Mouse (Mus musculus) cerebellum, postnatal 4 days (tissue): Measurements from ENCODE around the gene Ptpn22.

Experiments used
- DNase-seq, 2 experiments: peaks; one replicate each; pipeline ENCODE4 v3.0.0; 2022; ENCODE audit warnings: low spot score in 2 of 2, mixed read lengths in 1 of 2

Gene Ptpn22

DNA sequence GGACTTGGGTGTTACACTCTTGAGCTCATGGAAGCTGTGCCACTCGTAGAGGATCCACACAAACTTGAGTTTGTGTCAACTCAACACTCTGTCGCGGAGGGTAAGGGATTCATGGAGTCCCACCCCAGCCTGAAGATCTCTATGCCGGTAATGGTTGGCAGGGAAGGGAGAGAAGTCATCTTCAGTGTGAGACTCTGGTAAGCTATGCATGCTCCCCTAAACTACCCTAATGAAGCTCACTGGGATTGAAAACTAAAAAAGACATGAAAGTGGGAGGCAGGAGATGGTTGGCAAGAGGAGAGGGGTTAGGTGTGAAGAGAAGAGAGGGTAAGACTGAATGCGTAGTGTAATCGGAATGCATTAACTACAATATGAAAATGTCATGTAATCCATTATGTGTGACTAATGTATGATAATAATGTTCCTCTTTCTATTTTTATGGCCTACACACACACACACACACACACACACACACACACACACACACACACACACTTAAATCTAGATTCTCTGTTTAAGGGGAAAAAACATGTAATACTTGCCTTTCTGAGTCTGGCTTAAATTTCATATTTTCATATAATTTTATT is 1.5 kb upstream of the Ptpn22 start:
- no peak for DNase-seq

- no peak for DNase-seq
These were observed 326 bp downstream of the Ptpn22 start for GRCm38 (mm10) chr3:103859851-103860391.

DNA sequence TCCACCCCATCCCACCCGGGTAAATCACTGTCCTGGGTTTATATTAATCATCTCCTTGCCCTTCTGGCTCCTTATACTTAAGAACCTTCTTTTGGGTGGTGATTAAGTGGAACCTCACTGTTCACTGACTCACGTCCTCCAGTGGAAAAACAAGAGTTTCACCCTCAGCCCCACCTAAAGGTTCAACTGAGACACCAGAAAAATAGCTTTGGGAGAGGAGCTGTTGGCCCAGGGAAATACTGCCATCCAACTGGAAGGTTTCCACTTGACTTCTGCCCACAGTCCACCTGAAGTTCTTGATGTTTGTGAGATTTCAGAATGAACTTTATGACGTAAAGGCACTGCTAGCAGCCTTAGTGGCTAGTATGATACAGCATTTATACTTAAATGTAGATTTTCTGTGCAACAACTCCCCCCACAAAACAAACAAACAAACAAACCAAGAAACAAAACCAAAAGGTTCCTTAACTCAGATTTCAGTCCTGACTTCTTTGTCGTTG is 3.2 kb downstream of the Ptpn22 start:
- no peak for DNase-seq

GRCm38 (mm10) chr3:103864200-103864599 is 4.6 kb downstream of the Ptpn22 start:
- no peak for DNase-seq

- no peak for DNase-seq
These were observed 7.9 kb downstream of the Ptpn22 start for GRCm38 (mm10) chr3:103867424-103867971.

DNA sequence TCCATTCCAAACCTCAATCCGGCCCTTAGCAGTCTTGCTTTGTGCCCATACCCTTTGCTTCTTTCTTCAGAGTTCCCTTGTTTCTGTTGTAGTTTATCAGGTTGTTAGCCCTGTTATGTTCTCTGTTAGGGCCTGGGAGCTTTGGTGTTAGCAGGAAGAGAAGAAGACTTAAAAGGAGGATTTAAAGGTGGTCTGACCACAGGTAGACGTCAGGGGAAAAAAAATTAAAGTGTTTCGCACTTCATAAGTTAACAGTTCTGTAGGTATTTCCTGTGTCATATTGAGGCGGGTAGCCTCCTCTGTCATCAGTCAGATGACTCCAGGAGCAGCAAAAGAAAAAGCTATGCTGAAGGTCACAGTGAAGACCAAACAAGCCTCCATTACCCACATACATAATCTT is 8.4 kb downstream of the Ptpn22 start:
- no peak for DNase-seq

DNA sequence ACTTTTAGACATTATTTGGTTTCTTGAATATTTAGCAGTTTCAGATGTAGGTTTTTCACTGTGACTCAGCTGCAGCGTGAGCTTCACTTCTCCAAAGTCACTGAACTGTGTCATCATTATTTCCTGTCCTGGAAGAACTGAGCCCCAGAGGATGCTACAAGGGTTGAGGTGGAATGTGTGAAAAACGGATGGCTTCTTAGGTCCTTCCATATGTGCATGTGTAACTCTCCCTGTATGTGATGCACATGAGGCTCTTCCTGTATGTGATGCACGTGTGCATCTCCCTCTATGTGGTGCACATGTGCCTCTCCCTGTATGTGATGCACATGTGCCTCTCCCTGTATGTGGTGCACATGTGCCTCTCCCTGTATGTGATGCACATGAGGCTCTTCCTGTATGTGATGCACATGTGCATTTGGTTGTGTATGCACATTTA is 13.1 kb downstream of the Ptpn22 start:
- DNase-seq = no peak

DNA sequence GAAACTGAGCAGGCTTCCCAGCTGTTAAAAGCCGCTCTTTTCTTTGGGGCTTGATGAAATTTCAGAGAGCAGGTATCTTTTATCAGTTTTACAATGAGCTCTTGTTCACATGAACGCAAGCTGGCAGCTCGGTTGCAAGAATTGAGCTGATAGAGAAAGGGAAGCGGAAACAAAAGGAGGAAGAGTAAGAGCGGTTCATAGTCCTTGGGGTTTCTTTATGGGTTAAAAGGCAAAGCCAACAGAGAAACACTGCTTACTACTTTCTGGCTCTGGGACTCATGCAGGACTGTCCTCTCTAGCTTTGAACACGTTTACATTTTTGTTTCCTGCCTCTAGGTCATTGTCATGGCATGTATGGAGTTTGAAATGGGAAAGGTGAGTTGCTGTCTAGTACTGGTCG is 14.7 kb downstream of the Ptpn22 start:
- no peak for DNase-seq

- no peak for DNase-seq
These were observed 26.4 kb downstream of the Ptpn22 start for GRCm38 (mm10) chr3:103885946-103886345.

DNA sequence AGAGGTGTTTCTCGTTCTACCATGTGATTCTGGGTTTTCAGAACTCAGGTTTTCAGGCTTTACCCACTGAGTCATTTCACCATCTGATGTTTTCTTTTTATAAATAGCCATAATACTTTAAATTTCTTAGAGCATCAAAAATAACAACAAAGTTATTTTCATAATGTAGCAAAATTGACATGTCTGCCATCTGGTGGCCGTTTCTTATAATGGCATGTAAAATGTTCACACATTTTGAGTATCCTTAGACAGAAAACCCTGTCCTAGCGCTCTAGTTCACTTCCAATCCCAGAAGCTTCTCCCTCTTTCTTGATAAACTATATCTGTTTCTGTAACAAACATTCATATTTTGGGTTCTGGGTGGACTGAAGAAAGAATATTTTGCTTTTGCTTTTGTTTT is 28.0 kb downstream of the Ptpn22 start:
- peak in 1 of 2 experiments; percentile 34 for DNase-seq

DNA sequence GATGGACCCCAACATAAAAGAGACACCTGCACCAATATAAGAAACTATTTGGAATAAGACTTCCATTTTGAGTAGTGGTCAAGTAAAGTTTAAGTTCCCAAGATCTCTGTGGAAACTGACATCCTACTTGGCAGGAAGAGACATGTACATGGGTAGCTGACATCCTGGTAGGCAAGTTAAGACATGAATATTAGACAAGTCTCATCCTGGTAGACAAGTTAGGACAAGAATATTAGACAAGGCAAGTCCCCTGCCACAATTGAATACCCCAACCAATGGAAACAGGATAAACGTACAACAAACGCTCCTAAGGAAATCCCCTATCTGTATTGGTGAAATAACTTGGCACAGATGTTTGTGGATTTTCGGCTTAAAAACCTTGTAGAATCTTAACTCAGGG is 33.8 kb downstream of the Ptpn22 start:
- DNase-seq = no peak

DNA sequence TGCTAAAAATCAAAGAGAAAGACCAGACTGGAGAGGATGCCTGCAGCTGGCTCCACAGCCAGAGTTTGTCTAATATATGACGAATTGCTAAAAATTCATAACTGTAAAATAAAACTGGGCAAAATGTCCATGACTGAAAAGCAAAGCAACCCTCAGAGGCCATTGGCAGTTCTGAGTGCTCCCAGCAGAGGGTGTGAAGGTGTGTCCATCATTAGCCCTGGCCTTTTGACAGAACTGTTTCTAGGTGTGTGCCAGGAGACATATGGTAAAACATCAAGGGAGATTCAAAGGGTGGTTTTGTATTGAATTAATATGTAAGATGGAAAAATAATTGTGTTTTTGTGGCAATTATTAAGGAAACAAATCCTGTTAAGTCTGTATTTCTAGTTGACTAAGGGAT is 45.1 kb downstream of the Ptpn22 start:
- peak in 1 of 2 experiments; percentile 23 for DNase-seq

- no peak for DNase-seq
These were observed 47.9 kb downstream of the Ptpn22 start for GRCm38 (mm10) chr3:103907335-103908030.

DNA sequence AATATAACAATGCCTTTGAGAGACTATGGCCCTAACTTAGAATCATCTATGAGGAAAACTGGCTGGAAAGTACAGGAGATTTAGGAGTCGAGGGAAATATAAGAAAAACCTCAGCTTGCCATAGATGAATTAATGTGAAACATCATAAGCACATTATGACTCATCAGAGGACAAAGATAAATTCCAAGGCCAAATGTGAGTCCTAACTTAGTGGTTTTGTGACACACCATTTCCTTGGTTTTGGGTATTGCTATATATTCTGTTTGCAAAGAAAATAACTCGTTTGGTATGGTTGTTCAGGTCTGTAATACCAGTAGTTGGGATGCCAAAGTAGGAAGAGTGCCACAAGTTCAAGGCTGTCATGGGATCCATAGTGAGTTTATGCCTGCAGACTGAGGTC is 49.2 kb downstream of the Ptpn22 start:
- DNase-seq = no peak

DNA sequence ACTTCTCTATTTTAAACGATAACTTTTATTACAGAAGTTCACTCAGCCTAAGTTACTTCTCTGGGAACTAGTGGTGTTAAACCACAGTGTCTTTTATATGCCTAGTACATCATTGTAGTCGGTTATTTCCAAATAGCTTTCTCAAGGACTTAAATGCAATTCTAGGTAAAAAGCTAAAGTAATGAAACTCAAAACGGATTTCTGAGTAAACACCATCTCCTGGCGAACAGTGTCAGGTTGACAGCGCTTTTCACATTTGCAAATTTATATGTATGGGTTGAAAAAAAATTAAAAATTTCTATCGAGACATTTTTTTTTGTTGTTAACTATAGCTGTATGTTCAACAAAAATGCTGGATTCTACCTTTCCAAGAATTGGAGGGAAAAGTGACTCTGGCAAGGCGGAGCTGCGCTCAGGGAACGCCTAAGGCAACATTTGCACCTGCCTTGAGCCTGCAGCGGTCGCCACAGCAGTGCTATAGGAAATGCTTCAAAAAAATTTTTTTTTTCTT is 53.9 kb downstream of the Ptpn22 start:
- DNase-seq = peak in 1 of 2 experiments; percentile 14

DNA sequence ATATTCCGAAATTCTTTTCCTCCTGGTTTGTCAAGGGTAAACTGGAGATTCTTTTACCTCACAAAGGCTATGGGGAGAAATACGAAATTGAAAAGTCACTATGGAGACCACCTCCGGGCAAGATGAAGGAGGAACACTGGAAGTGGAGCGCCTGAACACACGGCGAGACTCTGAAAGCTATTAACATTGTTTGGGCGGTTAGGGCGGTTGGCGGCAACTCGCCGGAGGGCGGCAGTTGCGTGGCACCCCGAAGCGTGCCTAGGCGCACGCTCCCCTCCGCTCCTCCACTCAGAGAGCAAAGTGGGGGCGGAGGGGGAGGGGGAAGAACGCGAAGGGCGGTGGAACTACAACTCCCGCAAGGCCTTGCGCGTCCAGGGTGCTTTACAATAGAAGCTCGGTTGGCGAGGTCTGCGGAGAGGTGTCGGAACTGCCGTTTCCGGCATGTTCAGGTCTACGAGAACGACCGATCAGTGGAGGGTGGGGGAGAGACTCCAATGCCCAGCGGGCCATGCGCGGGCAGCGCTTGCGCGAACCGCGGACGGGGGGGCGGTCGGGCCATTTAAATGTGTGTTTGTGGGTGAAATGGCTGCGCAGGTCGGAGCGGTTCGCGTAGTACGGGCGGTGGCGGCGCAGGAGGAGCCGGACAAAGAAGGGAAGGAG is 54.5 kb downstream of the Ptpn22 start, which contains the start of gene Rsbn1:
Rsbn1 (plus strand) TSS at position 111 of the 660 bp plus-strand sequence.
- peak; percentile 81 to 94 for DNase-seq

DNA sequence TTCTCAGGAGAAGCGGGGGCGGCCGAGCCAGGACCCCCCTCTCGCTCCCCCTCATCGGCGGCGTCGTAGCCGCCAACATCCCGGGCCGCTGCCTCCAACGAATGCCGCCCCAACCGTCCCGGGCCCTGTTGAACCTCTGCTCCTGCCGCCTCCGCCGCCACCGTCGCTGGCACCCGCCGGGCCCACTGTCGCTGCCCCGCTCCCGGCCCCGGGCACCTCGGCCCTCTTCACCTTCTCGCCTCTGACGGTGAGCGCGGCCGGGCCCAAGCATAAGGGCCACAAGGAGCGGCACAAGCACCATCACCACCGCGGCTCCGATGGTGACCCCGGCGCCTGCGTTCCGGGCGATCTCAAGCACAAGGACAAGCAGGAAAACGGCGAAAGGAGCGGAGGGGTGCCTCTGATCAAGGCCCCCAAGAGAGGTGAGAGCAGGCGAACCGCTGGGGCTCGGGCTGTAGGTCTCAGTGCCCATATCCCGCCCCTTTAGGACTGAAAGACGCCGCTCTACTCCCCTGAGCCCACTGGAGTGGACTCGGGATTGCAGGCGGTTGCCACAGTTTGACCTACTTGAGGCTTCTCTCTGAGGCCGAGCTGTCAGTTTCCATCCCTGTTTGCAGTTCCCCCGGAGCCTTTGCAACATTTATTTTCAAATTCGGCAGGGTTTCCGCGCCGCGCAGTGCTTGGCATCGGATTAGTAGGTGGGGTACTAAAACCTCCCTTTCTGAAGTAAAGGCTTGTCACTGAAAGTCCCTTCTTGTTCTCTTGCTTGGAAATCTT is 55.3 kb downstream of the Ptpn22 start:
- DNase-seq = peak in 1 of 2 experiments; percentile 26

DNA sequence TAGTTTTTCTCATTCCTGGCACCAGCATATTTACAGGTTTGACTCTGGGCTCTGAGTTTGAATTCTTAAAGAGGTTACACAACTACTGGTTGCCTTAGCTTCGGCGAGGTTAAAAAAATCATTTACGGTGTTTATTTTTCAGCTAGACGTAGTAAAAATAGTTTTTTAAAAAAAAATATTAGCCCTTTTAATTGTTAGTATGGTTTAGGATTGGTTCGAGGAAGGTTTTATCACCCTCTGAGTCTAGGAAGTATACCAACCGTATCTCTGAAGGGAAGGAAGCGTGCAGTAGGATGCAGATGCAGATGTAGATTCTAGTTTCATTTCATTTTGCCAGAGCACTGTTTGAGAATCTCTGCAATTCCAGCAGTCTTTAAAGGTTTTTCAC is 55.9 kb downstream of the Ptpn22 start:
- no peak for DNase-seq

DNA sequence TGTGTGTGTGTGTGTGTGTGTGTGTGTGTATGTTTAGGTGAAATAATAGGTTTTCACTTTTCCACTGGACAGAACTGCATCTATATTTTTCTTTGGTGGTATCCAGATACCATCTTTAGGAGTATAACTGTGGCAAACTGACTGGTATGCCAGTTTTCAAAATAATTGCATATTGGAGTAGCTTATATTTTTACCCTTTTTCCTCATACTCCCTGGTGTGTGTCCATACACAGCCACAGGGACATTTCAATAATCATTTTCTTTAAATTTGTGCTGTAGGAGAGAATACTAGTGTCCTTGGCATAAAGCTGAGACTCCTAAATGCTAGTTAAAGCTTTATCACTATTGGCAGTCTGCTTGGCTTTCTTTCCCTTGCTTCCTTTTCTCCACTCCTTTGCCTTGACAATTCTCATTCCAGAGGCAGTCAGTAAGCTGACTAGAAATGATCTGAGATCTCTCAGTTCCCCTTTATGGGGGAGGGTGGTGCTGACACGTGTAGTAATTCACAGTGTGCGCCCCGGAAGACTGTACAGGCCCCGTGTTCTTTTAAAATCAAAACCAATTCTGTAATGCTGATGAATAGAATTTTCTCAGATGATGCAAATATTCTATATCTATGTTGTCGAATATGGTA is 56.7 kb downstream of the Ptpn22 start:
- DNase-seq = no peak

- DNase-seq = no peak
These were observed 57.2 kb downstream of the Ptpn22 start for GRCm38 (mm10) chr3:103916839-103917237.

- DNase-seq = no peak
These were observed 60.5 kb downstream of the Ptpn22 start for GRCm38 (mm10) chr3:103920094-103920493.
